Mouse (Mus musculus) gastrocnemius, adult 2 months (tissue): ENCODE measurements around the gene Csf1. TPM values are rescaled to one million over a fixed set of nuclear protein-coding genes. Genes with fewer than 3 reads are reported as not detected.

Experiments used
- DNase-seq: peaks from one replicate; pipeline ENCODE4 v3.0.0; 2022
- H3K27ac ChIP-seq: fragments of 200-600 bp; 2 replicates; pipeline ENCODE4 v1.8.1; 2022; ENCODE audit warnings: mild to moderate bottlenecking
- H3K4me3 ChIP-seq: fragments of 200-600 bp; 2 replicates; pipeline ENCODE4 v1.8.1; 2022; ENCODE audit warnings: mild to moderate bottlenecking, moderate library complexity
- CTCF ChIP-seq: fragments of 200-600 bp; IDR thresholded peaks from 2 replicates; pipeline ENCODE4 v1.8.1; 2022; ENCODE audit warnings: antibody characterized with exemption, mild to moderate bottlenecking, moderate library complexity
- intact Hi-C: fragments of 180-260 bp; cut with DNase I; formaldehyde crosslinking; loops from one replicate; pipeline ENCODE4 v1.15.1; 2025
- long read RNA-seq, 2 experiments: library from polyadenylated mRNA; stranded (forward); transcript quantifications; one replicate each; pipeline ENCODE4 v2.0.0; 2021
- total RNA-seq, 2 experiments: library from RNA; stranded (reverse); gene quantifications; 2 replicates each; pipeline ENCODE4 v1.2.3; 2021

The Csf1 gene
- 1 to 10 TPM; 7.9 to 8.5 TPM for total RNA-seq
- long read RNA-seq, experiment 1, partial matches to known transcripts = 1 of 3 reads
- long read RNA-seq, experiment 1, other reads (novel, unspliced or antisense) = 1 of 3 reads
- long read RNA-seq, experiment 2, full-length matches to known transcripts = 4 of 4 reads
- long read RNA-seq, experiment 2, partial matches to known transcripts = 0 of 4 reads
- long read RNA-seq, experiment 2, other reads (novel, unspliced or antisense) = 0 of 4 reads

DNA sequence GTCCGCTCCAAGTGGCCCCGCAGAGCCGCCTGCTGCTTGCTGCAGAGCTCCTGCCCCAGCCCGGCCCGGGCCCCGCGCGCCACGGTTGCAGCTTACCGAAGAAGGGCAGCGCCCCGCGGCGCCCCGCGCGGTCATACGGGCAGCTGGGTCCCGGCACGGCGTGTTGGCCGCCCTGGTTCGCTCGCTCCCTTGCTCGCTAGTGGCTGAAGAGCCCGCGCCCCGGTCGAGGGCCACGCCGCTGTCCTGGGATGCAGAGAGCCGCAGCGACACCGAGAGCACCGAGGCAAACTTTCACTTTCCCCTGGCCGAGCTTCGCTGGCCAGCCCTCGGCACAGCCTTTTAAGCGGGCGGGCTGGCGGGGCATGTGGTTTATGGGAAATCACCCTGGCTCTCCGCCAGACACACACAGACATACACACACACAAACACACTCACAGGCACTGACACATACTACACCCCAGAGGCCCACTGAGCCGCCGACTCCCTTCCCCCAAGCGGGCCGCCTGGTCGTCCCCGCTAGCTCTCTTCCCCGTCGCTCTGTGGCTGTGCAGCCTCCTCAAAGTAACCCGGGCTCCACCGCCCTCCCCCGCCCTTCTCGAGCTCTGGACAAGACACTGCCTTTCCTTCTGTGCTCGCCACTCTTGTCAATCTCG is at the start of gene Csf1:
Csf1 (minus strand) TSS at position 541 of the 653 bp plus-strand sequence.
- peak; percentile 91 for DNase-seq
- Histone ChIP-seq H3K4me3 (peak within 1 kb of the TSS; percentile 98), H3K27ac (peak within 1 kb of the TSS; percentile 97)
- intact Hi-C loops = loop anchor here (5.0 kb wide), 1 partner anchor 82 kb away; no protein-coding TSS in a partner anchor
- TF ChIP-seq CTCF = peak; percentile 38; the same call in 1 of the 2 replicates

DNA sequence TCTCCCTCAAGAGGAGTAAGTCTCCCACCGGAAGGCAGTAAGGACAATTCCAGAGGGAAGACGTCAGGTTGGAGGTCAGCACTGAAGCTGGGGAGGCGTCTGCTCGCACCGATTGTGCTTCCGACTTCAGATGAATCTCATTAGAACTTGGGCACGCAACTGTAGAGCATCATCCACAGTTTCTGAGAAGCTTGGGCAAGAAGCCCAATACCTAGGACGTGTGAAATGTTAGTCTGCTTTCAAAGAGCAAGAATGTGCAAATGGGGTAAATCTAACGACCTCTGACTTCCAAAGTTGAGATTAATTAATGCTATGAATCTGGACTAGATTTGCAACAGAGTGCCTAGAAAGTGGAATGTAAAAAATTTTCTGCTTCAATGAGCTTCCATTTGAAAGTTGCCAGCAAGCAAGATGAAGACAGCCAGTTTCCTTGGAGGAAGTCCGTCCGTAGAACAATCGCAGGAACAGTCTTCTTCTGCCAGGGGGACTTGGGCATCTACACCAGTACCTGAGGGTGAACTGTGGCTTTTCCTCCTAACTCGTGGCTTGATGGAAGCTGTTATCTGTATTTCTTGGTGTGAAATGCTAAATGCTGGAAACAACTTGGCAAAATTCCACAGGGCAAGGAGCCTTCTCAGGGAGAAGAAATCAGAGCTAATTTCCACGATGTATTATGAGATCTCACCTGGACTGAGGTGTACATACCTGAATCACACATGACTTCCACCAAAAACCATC is 47.9 kb upstream of the Csf1 start:
- peak overlapping the region; percentile 25 for H3K4me3 ChIP-seq
- intact Hi-C loops = no loop called here
- peak overlapping the region; percentile 49 for H3K27ac ChIP-seq
- DNase-seq = peak; percentile 17
- no peak for TF ChIP-seq CTCF

DNA sequence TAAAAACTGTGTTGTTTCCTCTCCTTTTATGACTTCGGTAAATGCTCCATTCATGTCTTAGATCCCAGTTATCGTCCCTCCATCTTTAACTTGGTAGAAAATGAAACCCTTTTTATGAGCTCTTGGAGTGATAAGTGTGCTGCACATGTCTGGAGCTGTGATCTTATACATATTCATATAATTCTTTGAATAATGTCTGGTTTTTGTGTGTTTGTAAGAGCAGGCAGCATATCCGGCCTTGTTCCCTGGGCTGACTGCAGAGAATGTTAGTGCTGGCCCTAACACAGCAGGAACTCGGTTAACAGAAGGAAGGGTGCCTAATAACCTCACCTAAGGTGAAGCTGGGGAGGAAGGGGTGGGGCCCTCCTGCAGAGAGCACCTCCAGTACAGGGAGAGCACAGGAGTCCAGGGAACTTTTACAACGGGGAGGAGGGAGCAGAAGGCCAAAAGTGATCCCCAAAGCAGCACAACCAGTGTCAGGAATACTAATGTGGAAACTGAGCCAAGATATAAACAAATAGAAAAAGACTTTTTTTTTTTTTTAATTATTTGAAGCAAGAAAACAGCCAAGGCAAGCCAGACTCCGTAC is 47.2 kb upstream of the Csf1 start:
- TF ChIP-seq CTCF = no peak
- peak overlapping the region; percentile 49 for H3K27ac ChIP-seq
- intact Hi-C loops = no loop called here
- DNase-seq = no peak
- peak overlapping the region; percentile 25 for H3K4me3 ChIP-seq

DNA sequence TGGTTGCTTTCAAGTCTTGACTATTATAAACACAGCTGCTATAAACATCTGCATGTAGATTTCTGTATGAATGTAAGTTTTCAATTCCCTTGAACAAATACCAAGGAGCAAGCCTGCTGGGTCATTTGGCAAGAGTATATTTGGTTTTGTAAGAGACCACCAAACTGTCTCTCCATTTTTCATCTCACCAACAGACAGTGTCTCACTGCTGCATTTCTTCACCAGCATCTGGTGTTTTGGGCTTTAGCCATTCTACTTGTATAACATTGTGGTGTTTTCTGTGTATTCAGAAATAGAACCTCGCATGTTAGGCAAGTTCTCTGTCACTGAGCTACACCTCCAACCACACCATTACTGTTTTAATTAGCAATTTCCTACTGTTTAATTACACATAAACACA is 46.6 kb upstream of the Csf1 start:
- peak overlapping the region; percentile 49; the same call in 1 of the 2 replicates for H3K27ac ChIP-seq
- DNase-seq = no peak
- no peak overlapping the region for H3K4me3 ChIP-seq
- no peak for TF ChIP-seq CTCF
- intact Hi-C loops = no loop called here

DNA sequence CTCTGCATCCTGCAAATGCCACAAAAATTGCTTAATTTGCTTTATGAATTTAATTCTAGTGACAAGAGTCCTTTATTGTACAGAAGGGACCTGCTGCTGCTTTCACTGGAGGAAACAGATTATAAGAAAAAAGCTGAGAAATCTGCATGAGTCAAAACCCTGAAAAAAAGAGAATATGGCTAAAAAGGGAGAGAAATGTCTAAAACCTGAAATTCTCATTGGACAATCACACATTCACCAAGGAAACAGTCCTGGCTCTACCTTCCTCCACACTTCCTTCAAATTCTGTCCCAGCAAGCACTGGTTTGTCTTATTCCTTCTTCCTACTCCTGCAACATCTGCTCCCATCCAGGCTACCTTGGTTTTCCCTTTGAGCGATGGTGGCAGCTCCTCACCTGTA is 44.5 kb upstream of the Csf1 start:
- intact Hi-C loops = no loop called here
- Histone ChIP-seq H3K27ac (no peak overlapping the region), H3K4me3 (no peak overlapping the region)
- DNase-seq = no peak
- no peak for TF ChIP-seq CTCF

DNA sequence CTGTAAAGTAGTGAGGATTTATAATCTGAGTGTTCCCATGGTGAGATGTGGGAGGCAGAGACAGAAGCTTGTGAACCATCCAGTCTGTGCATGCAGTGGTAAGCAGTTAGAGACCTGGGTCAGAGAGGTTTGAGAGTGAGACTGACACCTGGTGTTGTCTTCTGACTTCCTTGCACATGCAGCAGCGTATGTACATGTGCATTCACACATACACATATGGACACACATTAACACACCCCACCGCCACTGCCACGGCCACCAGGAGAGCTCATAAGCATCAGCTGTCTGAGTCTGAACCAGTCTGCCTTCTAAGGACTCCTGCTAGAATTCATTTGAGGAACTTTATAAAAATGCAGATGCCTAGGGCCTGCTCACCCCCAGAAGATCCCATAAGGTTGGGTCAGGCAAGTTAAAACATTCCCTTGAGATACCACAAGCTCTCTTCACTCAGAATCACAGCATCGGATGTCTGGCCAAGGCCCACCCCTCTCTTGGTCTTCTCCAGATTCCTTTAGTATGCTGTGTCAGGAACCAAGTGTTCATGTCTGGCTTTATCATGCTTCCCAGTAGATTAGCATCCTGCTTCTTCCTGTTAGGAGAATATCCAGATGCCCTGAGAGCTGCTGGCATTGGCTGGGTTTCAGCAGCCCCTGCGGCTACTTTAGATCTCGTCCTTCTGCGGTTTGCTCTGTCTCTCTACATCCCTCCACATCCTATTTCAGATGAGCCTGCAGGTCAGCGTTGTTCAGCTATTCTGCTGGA is 42.1 kb upstream of the Csf1 start:
- Histone ChIP-seq H3K4me3 (no peak overlapping the region), H3K27ac (no peak overlapping the region)
- intact Hi-C loops = no loop called here
- no peak for TF ChIP-seq CTCF
- no peak for DNase-seq

DNA sequence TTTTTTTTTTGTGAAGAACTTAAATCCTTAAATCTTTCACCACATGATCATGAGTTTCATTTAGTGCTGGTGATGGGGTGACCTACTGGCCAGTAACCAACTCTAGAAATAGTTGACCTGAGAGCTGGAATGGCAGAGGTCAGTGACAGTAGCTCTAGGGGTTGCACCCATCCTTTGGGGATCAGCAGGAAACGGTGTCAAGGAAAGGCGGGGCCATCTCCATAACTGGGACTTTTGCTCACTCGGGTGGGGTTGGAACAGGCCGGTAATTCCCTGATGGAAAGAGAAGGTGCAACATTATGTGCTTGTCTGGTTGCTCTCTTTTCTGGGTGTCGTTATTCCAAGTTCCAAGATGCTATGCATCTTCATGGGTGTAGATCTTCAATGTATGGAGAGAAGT is 38.7 kb upstream of the Csf1 start:
- TF ChIP-seq CTCF = no peak
- peak; percentile 32 for DNase-seq
- intact Hi-C loops = no loop called here
- Histone ChIP-seq H3K27ac (peak overlapping the region; percentile 17; the same call in 1 of the 2 replicates), H3K4me3 (no peak overlapping the region)

DNA sequence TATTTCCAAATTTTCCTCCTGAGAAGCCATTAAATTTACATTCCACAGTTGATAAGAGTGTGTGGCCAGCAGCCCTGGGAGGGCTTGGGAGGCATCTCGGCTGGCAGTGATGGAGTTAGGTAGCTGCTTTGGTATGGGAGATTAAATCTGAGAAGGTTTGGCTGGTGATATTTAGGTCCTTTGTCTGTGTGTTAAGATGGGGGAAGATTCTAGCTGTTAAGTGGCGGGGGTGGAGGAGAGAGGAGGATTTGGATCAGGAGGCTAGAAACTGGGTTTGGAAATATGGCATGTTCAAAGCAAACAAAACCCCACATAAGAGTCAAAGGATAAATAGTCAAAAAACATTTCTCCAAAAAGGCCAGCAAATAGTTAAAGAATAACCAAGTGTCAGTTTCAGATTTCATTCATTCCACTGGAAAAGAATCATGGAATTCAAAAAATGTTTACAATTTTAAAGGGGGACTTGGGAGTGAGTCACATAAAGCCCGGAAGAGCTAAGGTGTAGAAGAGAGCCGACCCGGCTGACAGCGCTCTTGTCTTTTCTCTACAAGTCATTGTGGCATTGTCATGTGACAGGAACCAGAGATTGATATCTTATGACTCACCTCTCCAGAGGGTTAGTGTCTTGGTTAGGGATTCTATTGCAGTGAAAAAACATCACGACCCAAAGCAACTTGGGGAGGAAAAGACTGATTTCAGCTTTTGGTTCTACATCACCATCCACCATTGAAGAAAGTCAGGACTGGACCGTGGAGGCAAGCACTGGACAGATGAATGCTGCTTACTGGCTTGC is 36.1 kb upstream of the Csf1 start:
- peak overlapping the region; percentile 17; the same call in 1 of the 2 replicates for H3K27ac ChIP-seq
- DNase-seq = no peak
- TF ChIP-seq CTCF = no peak
- intact Hi-C loops = no loop called here
- no peak overlapping the region for H3K4me3 ChIP-seq

DNA sequence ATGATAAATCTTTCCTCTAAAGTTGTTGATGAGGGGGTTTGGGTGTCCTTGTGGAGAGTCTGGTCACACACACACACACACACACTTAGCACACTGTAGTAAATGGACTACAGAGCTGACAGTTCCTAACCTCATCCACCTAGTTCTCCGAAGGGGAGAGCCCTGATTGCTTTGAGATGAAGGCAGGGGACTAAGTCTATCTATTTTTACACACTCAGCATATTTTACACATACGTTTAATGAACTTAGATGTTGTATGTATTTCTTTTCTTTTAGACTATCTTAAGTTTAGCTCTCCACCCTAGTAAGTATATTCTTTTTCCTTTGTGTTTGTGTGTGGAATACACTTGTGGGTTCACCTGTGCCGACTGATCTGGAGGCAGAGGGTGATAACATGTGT is 34.6 kb upstream of the Csf1 start:
- Histone ChIP-seq H3K4me3 (no peak overlapping the region), H3K27ac (no peak overlapping the region)
- DNase-seq = no peak
- intact Hi-C loops = no loop called here
- no peak for TF ChIP-seq CTCF

DNA sequence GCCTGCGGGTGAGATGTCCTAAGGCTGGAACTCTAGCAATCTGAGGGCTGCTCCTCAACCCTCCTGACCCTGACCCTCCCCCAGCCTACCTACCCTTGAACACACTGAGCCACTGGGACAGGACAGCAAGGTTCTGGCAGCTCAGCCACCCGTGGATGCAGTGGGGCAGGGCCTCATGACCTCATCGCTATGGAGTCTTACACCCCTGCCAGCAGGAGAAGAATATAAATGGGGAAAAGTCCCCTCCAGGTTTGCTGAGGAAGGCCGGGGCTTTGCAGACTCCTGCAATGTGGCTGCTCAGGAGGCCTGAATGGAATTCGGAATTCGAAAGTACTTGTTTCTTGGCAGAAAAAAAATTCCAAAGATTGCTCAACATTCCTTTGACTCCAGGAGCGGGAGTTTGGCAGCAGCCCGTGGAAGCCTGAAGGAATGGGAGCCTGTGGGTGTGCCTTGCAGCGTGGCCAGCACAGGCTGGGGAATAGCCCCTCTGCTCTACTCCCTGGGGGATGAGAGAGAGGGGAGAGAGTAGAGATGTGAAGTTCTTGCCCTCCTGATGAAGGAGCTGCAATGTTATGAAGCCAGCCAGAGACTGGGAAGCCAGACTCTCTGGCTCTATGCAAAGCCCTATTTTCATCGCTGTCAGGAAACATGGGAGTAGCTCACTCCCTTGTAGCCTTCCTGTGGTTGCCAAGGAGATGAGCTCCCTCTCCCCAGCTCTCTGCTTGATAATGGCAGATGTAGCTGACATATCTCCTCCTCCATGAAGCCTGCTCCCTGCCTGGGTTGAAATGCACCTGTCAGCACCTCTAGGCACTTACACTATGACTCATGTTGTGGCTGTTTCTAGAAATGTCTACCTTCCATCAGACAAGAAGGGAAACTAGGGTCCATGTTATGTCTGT is 33.3 kb upstream of the Csf1 start:
- TF ChIP-seq CTCF = no peak
- peak overlapping the region; percentile 84 for H3K27ac ChIP-seq
- H3K4me3 ChIP-seq = peak overlapping the region; percentile 45
- intact Hi-C loops = no loop called here
- peak; percentile 82 for DNase-seq
